25 mouse cellular contexts compared by ENCODE assay signal in genomic region chr7:87950205-87950604, GRCm38 (mm10).
DNase-seq lines count a peak whose midpoint lies in the region; ATAC-seq lines count a peak whose summit lies in the region.
"Had no signal": no experiment of that assay in that cellular context is flagged by ENCODE, and none has a peak within 500 bp of the region (broad histone marks: within the 10 kb centered on the region; RNA-seq: fewer than 3 reads in every experiment).

No protein-coding gene starts in this region.

- H3K4me1 ChIP-seq in forebrain, embryonic 14.5 days (ENCODE audit: control insufficient read depth, insufficient read depth, low read length), result no peaks in the 10 kb centered on the region
- no peaks in the 10 kb centered on the region for H3K4me1 ChIP-seq in forebrain, embryonic 10.5 days
- H3K4me1 ChIP-seq in kidney, embryonic 16.5 days (ENCODE audit: insufficient read depth, low read length), result no peaks in the 10 kb centered on the region
- H3K4me1 ChIP-seq: embryonic facial prominence, embryonic 12.5 days; limb, embryonic 13.5 days; liver, embryonic 13.5 days; midbrain, embryonic 10.5 days; stomach, embryonic 15.5 days had no signal

- H3K4me3 ChIP-seq in forebrain, embryonic 14.5 days (ENCODE audit: low read depth, low read length), result no peak overlapping the region
- no peak overlapping the region for H3K4me3 ChIP-seq in forebrain, embryonic 10.5 days
- H3K4me3 ChIP-seq in kidney, embryonic 16.5 days (ENCODE audit: low read length), result no peak overlapping the region
- H3K4me3 ChIP-seq: embryonic facial prominence, embryonic 12.5 days; erythroblast, embryonic 14.5 days; gastrocnemius, adult 2 months; limb, embryonic 13.5 days; liver, embryonic 13.5 days; midbrain, embryonic 10.5 days; stomach, embryonic 15.5 days had no signal

- no peak overlapping the region for H3K9ac ChIP-seq in forebrain, embryonic 14.5 days (ENCODE audit: low read length)
- H3K9ac ChIP-seq in kidney, embryonic 16.5 days (replicated peaks; ENCODE audit: low read length), result no peak overlapping the region
- H3K9ac ChIP-seq: embryonic facial prominence, embryonic 12.5 days; limb, embryonic 13.5 days; liver, embryonic 13.5 days; lung, embryonic 14.5 days; stomach, embryonic 15.5 days had no signal

- no peaks in the 10 kb centered on the region for H3K9me3 ChIP-seq in forebrain, embryonic 14.5 days (replicated peaks; ENCODE audit: control insufficient read depth, low read length)
- no peaks in the 10 kb centered on the region for H3K9me3 ChIP-seq in forebrain, embryonic 10.5 days
- no peaks in the 10 kb centered on the region for H3K9me3 ChIP-seq in kidney, embryonic 16.5 days (ENCODE audit: low read length)
- H3K9me3 ChIP-seq: embryonic facial prominence, embryonic 12.5 days; limb, embryonic 13.5 days; liver, embryonic 13.5 days; midbrain, embryonic 10.5 days; stomach, embryonic 15.5 days had no signal

- peak; percentile 48 for DNase-seq in forebrain, embryonic 14.5 days (ENCODE audit: low spot score)
- DNase-seq in forebrain, embryonic 10.5 days (ENCODE audit: extremely low spot score, low spot score), result no peak
- DNase-seq in layer of hippocampus, adult 9-11 months, result peak; percentile 37
- no peak for DNase-seq in layer of hippocampus, postnatal 25 days (ENCODE audit: extremely low spot score in 1 of 2, low spot score in 1 of 2)
- DNase-seq in left cerebral cortex, postnatal 4 days, result peak; percentile 10
- peak; percentile 66 for DNase-seq in right cerebral cortex, postnatal 4 days
- DNase-seq in cerebellum, adult 11-12 months, result no peak
- DNase-seq: adrenal gland, postnatal 36 days; cerebellum, adult 8-10 months; gastrocnemius, adult 2 months; heart, postnatal 10 days; kidney, adult 18-20 months; kidney, postnatal 14 days; liver, embryonic 13.5 days; lung, embryonic 14.5 days; thymus, adult 2 months had no signal

- no peak overlapping the region for H3K27ac ChIP-seq in forebrain, embryonic 14.5 days (ENCODE audit: low read depth, low read length)
- H3K27ac ChIP-seq in forebrain, embryonic 10.5 days, result no peak overlapping the region
- H3K27ac ChIP-seq in kidney, embryonic 16.5 days (ENCODE audit: low read length), result no peak overlapping the region
- H3K27ac ChIP-seq: embryonic facial prominence, embryonic 12.5 days; gastrocnemius, adult 2 months; limb, embryonic 13.5 days; liver, embryonic 13.5 days; macrophage; midbrain, embryonic 10.5 days; stomach, embryonic 15.5 days had no signal

- WGBS in forebrain, embryonic 14.5 days, result 100% methylated on average over 1 of the region's 1 CpGs
- WGBS in forebrain, embryonic 10.5 days, result 98% methylated on average over 1 of the region's 1 CpGs
- WGBS in kidney, embryonic 16.5 days, result 85% methylated on average over 1 of the region's 1 CpGs

- no peaks in the 10 kb centered on the region for H3K27me3 ChIP-seq in forebrain, embryonic 14.5 days (replicated peaks; ENCODE audit: control insufficient read depth, insufficient read depth, low read length)
- no peaks in the 10 kb centered on the region for H3K27me3 ChIP-seq in forebrain, embryonic 10.5 days (ENCODE audit: poor library complexity, severe bottlenecking)
- H3K27me3 ChIP-seq in kidney, embryonic 16.5 days (ENCODE audit: insufficient read depth, low read length), result no peaks in the 10 kb centered on the region
- H3K27me3 ChIP-seq: CH12.LX; embryonic facial prominence, embryonic 12.5 days; limb, embryonic 13.5 days; liver, embryonic 13.5 days; stomach, embryonic 15.5 days had no signal

- no peaks in the 10 kb centered on the region for H3K36me3 ChIP-seq in forebrain, embryonic 14.5 days (ENCODE audit: control insufficient read depth, insufficient read depth, low read length)
- no peaks in the 10 kb centered on the region for H3K36me3 ChIP-seq in forebrain, embryonic 10.5 days (replicated peaks)
- no peaks in the 10 kb centered on the region for H3K36me3 ChIP-seq in kidney, embryonic 16.5 days (ENCODE audit: insufficient read depth, low read length)
- H3K36me3 ChIP-seq: embryonic facial prominence, embryonic 12.5 days; limb, embryonic 13.5 days; liver, embryonic 13.5 days; midbrain, embryonic 10.5 days; stomach, embryonic 15.5 days had no signal

- no peak for ATAC-seq in forebrain, embryonic 14.5 days
- ATAC-seq in kidney, embryonic 16.5 days (ENCODE audit: low FRiP score, low TSS enrichment), result no peak

- intact Hi-C loops in left cerebral cortex, postnatal 4 days (cut with DNase I), result no loop called here

- no peak overlapping the region for H3K4me2 ChIP-seq in forebrain, embryonic 14.5 days (ENCODE audit: low read length)
- no peak overlapping the region for H3K4me2 ChIP-seq in kidney, embryonic 16.5 days (replicated peaks; ENCODE audit: low read depth, low read length)
- H3K4me2 ChIP-seq: embryonic facial prominence, embryonic 12.5 days; heart, embryonic 11.5 days; limb, embryonic 13.5 days; liver, embryonic 13.5 days; lung, embryonic 14.5 days; stomach, embryonic 15.5 days had no signal

Comparison
In these comparisons a context has a peak if more than half of its experiments do, and no peak if none do; other contexts are left out.
1. DNase-seq: peak in forebrain, embryonic 14.5 days (single experiment), layer of hippocampus, adult 9-11 months (single experiment), left cerebral cortex, postnatal 4 days (single experiment) and right cerebral cortex, postnatal 4 days (single experiment); none in forebrain, embryonic 10.5 days (single experiment), layer of hippocampus, postnatal 25 days (0 of 2) and cerebellum, adult 11-12 months (single experiment).